Mouse (Mus musculus) spleen, adult 2 months (tissue): ENCODE measurements around the gene Chd4.

Experiments
- CTCF ChIP-seq: fragments of 200-500 bp; IDR thresholded peaks from 2 replicates; pipeline ENCODE4 v1.5.1; 2011; ENCODE audit warnings: mild to moderate bottlenecking, inconsistent platforms; ENCODE audit not compliant: insufficient read depth, insufficient read length, insufficient replicate concordance; ENCODE audit errors: extremely low read depth
- POLR2A ChIP-seq: fragments of 200-500 bp; IDR thresholded peaks from 2 replicates; pipeline ENCODE4 v1.6.1; 2011; ENCODE audit warnings: low read depth, low read length, inconsistent platforms

DNA sequence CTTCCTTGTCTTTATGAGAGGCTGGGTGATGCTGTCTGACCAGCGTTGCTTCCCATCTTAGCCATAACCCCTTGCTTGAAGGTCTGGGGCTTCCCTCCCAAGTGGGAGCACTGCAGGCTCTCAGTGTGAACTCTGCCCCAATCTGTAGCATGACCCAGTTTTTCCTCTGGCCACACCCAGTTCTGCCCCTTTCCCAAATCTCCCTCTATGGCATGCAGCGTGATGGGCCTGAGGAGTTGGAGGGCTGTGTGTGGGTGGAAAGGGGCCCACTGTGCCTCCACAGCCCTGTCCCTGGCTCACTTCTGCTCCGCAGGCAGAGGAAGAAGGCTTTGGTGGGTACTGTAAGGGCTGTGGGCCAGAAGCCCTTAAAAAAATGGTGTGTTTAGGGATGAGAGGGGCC is 2.7 kb downstream of the Chd4 start:
- TF ChIP-seq CTCF: no peak
- no peak for TF ChIP-seq POLR2A
